Mouse (Mus musculus): ENCODE measurements around the gene Fam228b.
"Not testable (repeated sequence)": the region's sequence is repeated elsewhere in the genome, so short reads cannot be mapped to it uniquely, and the experiment has no call there.

Fam228b gene

GRCm38 (mm10) chr12:4768492-4769332, at the start of gene Fam228b, which contains the start of gene Pfn4:
Fam228b (minus strand) TSS chr12:4769267.
Pfn4 (plus strand) TSS chr12:4769022.
- DNase-seq (ENCODE audit: low spot score), result peak; percentile 97

- peak; percentile 99 for DNase-seq (ENCODE audit: low spot score)
These were observed 48.5 kb upstream of the Fam228b start, which contains the start of gene Sf3b6 for GRCm38 (mm10) chr12:4817361-4818101. Sf3b6 (plus strand) TSS chr12:4817544.

- DNase-seq (ENCODE audit: low spot score), result no peak
These were observed 47.8 kb upstream of the Fam228b start for GRCm38 (mm10) chr12:4816680-4817360.

- DNase-seq (ENCODE audit: low spot score), result no peak
These were observed 44.6 kb upstream of the Fam228b start for GRCm38 (mm10) chr12:4813636-4814035.

- no peak for DNase-seq (ENCODE audit: low spot score)
These were observed 42.6 kb upstream of the Fam228b start for GRCm38 (mm10) chr12:4811705-4812104.

GRCm38 (mm10) chr12:4811036-4811435, 42.0 kb upstream of the Fam228b start:
- DNase-seq (ENCODE audit: low spot score), result no peak

GRCm38 (mm10) chr12:4797471-4797870, 28.4 kb upstream of the Fam228b start:
- DNase-seq (ENCODE audit: low spot score), result peak; percentile 52

- peak; percentile 39 for DNase-seq (ENCODE audit: low spot score)
These were observed 24.7 kb upstream of the Fam228b start for GRCm38 (mm10) chr12:4793718-4794117.

GRCm38 (mm10) chr12:4788128-4788527, 19.1 kb upstream of the Fam228b start:
- DNase-seq (ENCODE audit: low spot score), result not testable (repeated sequence)

- no peak for DNase-seq (ENCODE audit: low spot score)
These were observed 15.4 kb upstream of the Fam228b start for GRCm38 (mm10) chr12:4784466-4784865.

- DNase-seq (ENCODE audit: low spot score), result no peak
These were observed 14.5 kb upstream of the Fam228b start for GRCm38 (mm10) chr12:4783598-4783997.

GRCm38 (mm10) chr12:4781725-4782404, 12.8 kb upstream of the Fam228b start:
- DNase-seq (ENCODE audit: low spot score), result not testable (repeated sequence)

GRCm38 (mm10) chr12:4781270-4781669, 12.2 kb upstream of the Fam228b start:
- no peak for DNase-seq (ENCODE audit: low spot score)

- no peak for DNase-seq (ENCODE audit: low spot score)
These were observed 11.2 kb upstream of the Fam228b start for GRCm38 (mm10) chr12:4780245-4780644.

- DNase-seq (ENCODE audit: low spot score), result no peak
These were observed 8.7 kb upstream of the Fam228b start for GRCm38 (mm10) chr12:4777734-4778133.

GRCm38 (mm10) chr12:4775588-4775949, 6.5 kb upstream of the Fam228b start:
- no peak for DNase-seq (ENCODE audit: low spot score)

GRCm38 (mm10) chr12:4774895-4775587, 6.0 kb upstream of the Fam228b start:
- no peak for DNase-seq (ENCODE audit: low spot score)

- no peak for DNase-seq (ENCODE audit: low spot score)
These were observed 261 bp upstream of the Fam228b start for GRCm38 (mm10) chr12:4769333-4769723.

- DNase-seq (ENCODE audit: low spot score), result no peak
These were observed 12.0 kb downstream of the Fam228b start for GRCm38 (mm10) chr12:4757060-4757459.

GRCm38 (mm10) chr12:4754451-4754850, 14.6 kb downstream of the Fam228b start:
- DNase-seq (ENCODE audit: low spot score), result not testable (repeated sequence)

- DNase-seq (ENCODE audit: low spot score), result no peak
These were observed 24.6 kb downstream of the Fam228b start for GRCm38 (mm10) chr12:4744486-4744885.

Data from urinary bladder, postnatal 14 days (tissue).